Mouse (Mus musculus): Measurements from ENCODE around the gene Gm20661. TPM values are rescaled to one million over a fixed set of nuclear protein-coding genes. Genes with fewer than 3 reads are reported as not detected.

Gene Gm20661
- polyA plus RNA-seq, 1 experiment, result 5.5 TPM

DNA sequence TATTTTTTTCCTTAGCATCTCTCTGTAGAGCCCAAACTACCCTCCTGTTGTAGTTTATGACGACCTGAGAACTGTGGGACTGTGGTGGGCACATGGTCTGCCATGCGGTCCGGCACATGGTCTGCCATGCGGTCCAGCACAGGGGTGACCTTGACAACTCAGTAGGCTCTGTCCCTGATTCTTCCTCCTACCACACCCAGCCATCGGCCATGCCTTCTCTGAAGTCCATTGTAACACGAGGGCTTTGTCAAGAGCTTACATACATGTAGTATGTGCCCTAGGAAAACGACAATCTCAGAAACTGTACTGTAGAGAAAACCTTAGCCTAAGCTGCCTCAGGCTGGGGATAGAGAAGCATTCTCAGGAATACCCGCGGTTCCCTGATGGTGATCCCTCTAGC is 18.2 kb upstream of the Gm20661 start:
- WGBS, result 89% methylated on average over 9 of the region's 9 CpGs
- no peak for DNase-seq
- H3K4me3 ChIP-seq (replicated peaks; ENCODE audit: extremely low read depth, low read depth, low read length), result no peak overlapping the region
- H3K4me1 ChIP-seq (ENCODE audit: control insufficient read depth, insufficient read depth, low read length), result no peaks in the 10 kb centered on the region; the same call in 1 of the 2 replicates
- TF ChIP-seq CTCF (IDR thresholded peaks at IDR 0.05; ENCODE audit: insufficient read depth, low read length), result no peak
- TF ChIP-seq POLR2A (IDR thresholded peaks at IDR 0.05; ENCODE audit: borderline replicate concordance, extremely low read depth, low read depth, low read length), result no peak

DNA sequence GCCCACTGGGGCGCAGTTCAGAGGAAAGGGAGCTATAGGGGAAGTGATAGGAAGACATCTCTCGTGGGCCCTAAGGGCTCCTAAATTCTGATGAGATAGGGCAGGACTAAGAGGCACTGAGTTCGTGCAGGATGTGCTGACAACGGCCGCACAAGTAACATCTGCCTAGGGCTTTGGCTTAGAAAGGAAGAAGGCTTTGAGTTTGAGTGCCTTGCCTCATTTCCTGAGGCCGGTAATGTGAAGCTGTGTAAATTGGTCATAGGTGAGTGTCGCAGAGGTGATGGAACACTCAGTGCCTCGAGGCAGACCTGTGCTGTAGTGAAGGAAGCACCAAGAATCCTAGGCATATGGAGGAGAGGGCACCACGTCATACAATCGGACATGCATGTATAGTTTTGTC is 16.2 kb upstream of the Gm20661 start:
- no peaks in the 10 kb centered on the region; the same call in 1 of the 2 replicates for H3K4me1 ChIP-seq (ENCODE audit: control insufficient read depth, insufficient read depth, low read length)
- TF ChIP-seq POLR2A (IDR thresholded peaks at IDR 0.05; ENCODE audit: borderline replicate concordance, extremely low read depth, low read depth, low read length) (no peak), CTCF (IDR thresholded peaks at IDR 0.05; ENCODE audit: insufficient read depth, low read length) (no peak)
- H3K4me3 ChIP-seq (replicated peaks; ENCODE audit: extremely low read depth, low read depth, low read length), result no peak overlapping the region
- DNase-seq, result no peak
- WGBS, result 71% methylated on average over 10 of the region's 10 CpGs

DNA sequence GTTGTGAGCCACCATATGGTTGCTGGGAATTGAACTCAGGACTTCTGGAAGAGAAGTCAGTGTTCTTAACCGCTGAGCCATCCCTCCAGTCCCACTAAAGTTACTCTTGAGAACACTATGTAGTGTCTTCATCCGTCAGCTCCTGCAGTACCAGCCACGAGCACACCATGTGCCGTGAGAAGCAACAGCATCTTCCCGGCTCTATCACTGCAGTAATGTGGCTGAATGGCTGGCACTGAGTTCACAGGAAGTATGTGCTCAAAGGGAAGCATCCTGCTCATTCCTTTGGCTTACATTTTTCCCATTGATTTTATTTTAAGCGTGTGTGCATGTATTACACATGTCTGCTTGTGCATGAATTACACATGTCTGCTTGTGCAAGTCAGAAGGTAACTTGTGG is 15.4 kb upstream of the Gm20661 start:
- 50% methylated on average over 6 of the region's 6 CpGs for WGBS
- Histone ChIP-seq H3K4me3 (replicated peaks; ENCODE audit: extremely low read depth, low read depth, low read length) (no peak overlapping the region), H3K4me1 (ENCODE audit: control insufficient read depth, insufficient read depth, low read length) (no peaks in the 10 kb centered on the region; the same call in 1 of the 2 replicates)
- no peak for TF ChIP-seq CTCF (IDR thresholded peaks at IDR 0.05; ENCODE audit: insufficient read depth, low read length)
- no peak for TF ChIP-seq POLR2A (IDR thresholded peaks at IDR 0.05; ENCODE audit: borderline replicate concordance, extremely low read depth, low read depth, low read length)
- no peak for DNase-seq

DNA sequence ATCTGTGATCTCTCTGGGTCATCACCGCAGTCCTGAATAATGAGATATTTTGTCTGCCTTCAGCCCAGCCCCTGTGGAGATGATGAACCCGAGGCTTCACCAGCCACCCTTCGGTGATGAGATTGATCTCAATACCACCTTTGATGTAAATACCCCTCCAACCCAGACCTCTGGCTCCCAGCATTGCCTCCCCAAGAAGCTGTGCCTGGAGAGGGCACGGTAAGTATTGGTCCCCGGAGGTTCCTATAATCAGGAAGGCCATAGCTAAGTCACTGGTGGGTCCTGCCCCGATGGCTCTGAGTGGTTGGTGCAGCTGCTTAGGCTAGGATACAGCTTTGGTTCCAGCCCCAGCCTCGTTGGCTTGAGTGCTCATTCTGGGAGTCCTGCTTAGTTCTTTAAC is 14.3 kb upstream of the Gm20661 start:
- WGBS, result 90% methylated on average over 7 of the region's 7 CpGs
- no peak overlapping the region for H3K4me3 ChIP-seq (replicated peaks; ENCODE audit: extremely low read depth, low read depth, low read length)
- DNase-seq, result no peak
- no peaks in the 10 kb centered on the region; the same call in 1 of the 2 replicates for H3K4me1 ChIP-seq (ENCODE audit: control insufficient read depth, insufficient read depth, low read length)
- no peak for TF ChIP-seq POLR2A (IDR thresholded peaks at IDR 0.05; ENCODE audit: borderline replicate concordance, extremely low read depth, low read depth, low read length)
- TF ChIP-seq CTCF (IDR thresholded peaks at IDR 0.05; ENCODE audit: insufficient read depth, low read length), result no peak

DNA sequence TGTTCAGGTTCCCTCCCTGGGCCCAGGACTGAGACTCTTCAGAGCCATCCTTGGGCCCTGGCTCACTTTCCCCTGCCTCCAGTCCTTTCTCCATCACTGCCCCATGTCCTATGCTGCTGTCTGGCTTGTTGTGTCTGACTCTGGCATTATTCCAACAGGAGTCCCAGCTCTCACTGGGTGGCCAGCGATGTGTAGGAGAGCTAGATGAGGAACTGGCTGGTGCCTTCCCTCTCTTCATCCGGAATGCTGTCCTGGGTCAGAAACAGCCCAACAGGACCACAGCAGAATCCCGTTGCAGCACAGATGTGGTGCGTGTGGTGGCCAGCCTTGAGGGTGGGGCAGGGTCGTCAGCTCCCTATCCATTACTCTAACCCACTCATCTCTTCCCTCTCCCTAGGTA is 12.5 kb upstream of the Gm20661 start:
- no peak for TF ChIP-seq CTCF (IDR thresholded peaks at IDR 0.05; ENCODE audit: insufficient read depth, low read length)
- no peak for TF ChIP-seq POLR2A (IDR thresholded peaks at IDR 0.05; ENCODE audit: borderline replicate concordance, extremely low read depth, low read depth, low read length)
- Histone ChIP-seq H3K4me1 (ENCODE audit: control insufficient read depth, insufficient read depth, low read length) (peaks cover 3% of the 10 kb centered on the region; the same call in 1 of the 2 replicates), H3K4me3 (replicated peaks; ENCODE audit: extremely low read depth, low read depth, low read length) (no peak overlapping the region)
- 84% methylated on average over 5 of the region's 5 CpGs for WGBS
- DNase-seq, result no peak

DNA sequence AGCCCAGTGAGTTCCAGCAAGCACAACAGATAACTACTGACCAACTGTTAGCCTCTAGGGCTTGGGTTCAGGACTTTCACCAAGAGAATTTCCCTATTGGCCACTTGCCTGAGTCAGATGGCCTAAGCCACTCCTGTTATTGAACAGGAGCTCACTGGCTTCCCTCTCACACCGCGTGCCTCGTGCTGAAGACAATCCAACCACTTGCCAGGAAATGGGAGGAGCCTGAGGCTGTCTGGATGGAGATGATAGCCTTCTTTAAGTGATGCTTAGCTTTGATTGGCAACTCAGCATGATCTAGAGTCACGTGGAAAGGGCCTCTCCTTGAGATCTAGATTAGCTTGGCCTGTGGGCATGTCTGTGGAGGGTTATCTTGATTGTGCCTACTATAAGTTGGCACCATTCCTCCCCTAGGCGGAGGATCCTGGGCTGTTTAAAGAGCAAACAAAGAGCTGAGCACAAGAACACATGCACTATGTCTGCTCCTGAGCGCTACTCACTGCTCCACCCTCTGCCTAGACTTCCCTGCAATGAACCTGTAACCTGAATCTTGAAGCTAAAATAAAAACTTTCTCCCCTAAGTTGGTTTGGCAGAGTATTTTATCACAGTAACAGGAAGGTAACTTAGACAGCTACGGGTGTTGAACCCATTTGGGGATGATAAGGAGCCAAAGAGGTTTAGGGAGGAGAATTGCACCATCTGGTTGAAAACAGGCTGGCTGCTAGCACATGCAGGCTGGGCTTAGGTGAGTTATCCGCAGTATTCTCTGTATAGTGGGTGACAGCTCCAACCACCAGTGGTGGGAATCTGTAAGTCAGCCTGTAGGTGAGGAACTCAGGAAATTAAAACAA is 10.9 kb upstream of the Gm20661 start:
- no peak overlapping the region for H3K4me3 ChIP-seq (replicated peaks; ENCODE audit: extremely low read depth, low read depth, low read length)
- DNase-seq, result no peak
- TF ChIP-seq POLR2A (IDR thresholded peaks at IDR 0.05; ENCODE audit: borderline replicate concordance, extremely low read depth, low read depth, low read length) (no peak), CTCF (IDR thresholded peaks at IDR 0.05; ENCODE audit: insufficient read depth, low read length) (no peak)
- H3K4me1 ChIP-seq (ENCODE audit: control insufficient read depth, insufficient read depth, low read length), result peaks cover 13% of the 10 kb centered on the region
- WGBS, result 44% methylated on average over 8 of the region's 8 CpGs

DNA sequence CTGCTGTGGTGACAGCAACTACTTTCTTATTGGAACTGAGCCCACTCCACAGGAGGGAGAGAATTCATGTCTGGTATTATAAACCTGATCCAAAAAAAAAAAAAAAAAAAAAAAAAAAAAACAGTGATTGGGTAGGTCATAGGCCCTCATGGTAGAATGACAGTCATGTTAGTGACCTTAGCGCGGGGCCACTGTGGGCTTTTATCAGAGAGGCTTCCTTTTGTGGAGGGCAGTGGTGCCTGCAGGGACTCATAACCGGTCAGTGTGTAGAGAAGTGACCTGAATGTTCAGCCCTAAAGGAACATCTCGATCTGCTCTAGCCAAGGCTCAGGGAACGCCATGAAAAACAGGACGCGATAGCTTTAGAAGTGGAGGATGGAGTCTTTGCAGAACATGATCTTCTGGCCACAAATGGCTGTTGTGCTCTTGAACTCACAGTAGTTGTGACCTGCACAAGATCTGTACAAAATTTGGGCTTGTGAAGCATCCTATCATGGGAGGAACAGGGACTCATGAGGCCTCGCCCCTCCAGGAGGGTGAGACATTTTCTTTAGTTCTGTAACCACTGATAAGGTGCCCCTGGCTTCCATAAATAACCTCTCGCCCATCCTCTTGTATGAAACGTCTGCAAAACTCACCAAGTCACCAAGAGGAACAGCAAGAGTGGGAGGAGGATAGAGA is 8.2 kb upstream of the Gm20661 start:
- Histone ChIP-seq H3K4me1 (ENCODE audit: control insufficient read depth, insufficient read depth, low read length) (peaks cover 16% of the 10 kb centered on the region), H3K4me3 (replicated peaks; ENCODE audit: extremely low read depth, low read depth, low read length) (no peak overlapping the region)
- WGBS, result 71% methylated on average over 10 of the region's 10 CpGs
- no peak for DNase-seq
- TF ChIP-seq CTCF (IDR thresholded peaks at IDR 0.05; ENCODE audit: insufficient read depth, low read length) (no peak), POLR2A (IDR thresholded peaks at IDR 0.05; ENCODE audit: borderline replicate concordance, extremely low read depth, low read depth, low read length) (no peak)

DNA sequence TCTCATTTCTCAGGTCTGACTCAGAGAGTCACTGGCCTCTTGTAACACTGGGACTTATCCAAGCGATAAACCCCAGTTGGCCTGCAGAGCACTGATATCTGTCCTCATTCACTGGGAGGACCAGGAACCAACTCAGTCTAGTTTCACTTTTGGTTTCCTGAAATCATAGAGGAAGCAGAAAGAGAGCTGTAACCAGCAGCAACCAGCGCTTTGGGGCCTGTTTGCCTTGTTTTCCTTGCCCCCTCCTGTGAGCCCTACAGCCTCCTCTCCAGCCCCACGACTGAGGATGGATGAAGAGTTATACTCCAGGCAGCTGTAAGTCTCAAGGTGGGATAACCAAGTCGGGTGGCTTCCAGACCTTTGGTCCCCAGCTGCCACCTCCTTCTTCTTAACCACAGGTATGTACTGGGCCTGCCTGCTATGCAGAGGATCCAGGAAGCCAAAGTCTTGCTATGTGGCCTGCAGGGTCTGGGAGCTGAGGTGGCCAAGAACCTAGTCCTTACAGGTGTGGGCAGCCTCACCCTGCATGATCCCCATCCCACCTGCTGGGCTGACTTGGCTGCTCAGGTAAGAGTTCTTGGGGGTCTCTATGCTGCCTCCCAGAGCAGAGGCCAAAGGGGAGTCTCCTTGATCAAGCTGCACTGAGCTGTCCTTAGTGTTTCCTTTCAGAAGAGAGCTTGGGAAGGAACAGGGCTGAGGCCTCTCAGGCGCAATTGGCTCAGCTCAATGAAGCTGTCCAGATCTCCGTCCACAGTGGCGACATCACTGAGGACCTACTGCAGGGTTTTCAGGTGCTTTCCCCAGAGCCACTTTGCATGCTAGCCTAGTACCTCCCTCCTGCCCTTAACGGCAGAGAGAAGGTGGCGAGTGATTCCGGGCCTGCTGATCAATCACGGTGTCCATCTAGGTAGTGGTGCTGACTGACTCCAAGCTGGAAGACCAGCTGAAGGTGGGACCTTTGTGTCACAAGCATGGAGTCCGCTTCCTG is 7.2 kb upstream of the Gm20661 start, which contains the start of gene Uba7:
Uba7 (plus strand) TSS at position 107 of the 988 bp plus-strand sequence.
- DNase-seq, result peak; percentile 58
- Histone ChIP-seq H3K4me3 (replicated peaks; ENCODE audit: extremely low read depth, low read depth, low read length) (peak within 1 kb of the TSS; percentile 89), H3K4me1 (ENCODE audit: control insufficient read depth, insufficient read depth, low read length) (peaks cover 16% of the 10 kb centered on the region)
- TF ChIP-seq CTCF (IDR thresholded peaks at IDR 0.05; ENCODE audit: insufficient read depth, low read length) (no peak), POLR2A (IDR thresholded peaks at IDR 0.05; ENCODE audit: borderline replicate concordance, extremely low read depth, low read depth, low read length) (peak; percentile 19; the same call in 1 of the 2 replicates)
- 45% methylated on average over 12 of the region's 12 CpGs for WGBS

DNA sequence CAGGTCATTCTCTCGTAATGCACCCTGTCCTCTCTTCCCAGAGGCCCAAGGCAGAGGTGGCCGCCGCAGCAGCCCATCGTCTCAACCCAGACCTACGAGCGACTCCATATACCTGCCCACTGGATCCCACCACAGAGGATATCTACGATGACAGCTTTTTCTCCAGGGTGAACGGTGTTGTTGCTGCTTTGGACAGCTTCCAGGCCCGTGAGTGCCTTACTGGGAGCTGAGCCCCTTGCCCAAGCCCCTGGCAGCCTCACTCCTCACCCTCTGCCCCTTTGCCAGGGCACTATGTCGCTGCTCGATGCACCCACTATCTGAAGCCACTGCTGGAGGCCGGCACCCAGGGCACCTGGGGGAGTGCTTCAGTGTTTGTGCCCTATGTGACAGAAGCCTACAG is 4.0 kb upstream of the Gm20661 start:
- no peak for DNase-seq
- TF ChIP-seq POLR2A (IDR thresholded peaks at IDR 0.05; ENCODE audit: borderline replicate concordance, extremely low read depth, low read depth, low read length) (no peak), CTCF (IDR thresholded peaks at IDR 0.05; ENCODE audit: insufficient read depth, low read length) (no peak)
- 90% methylated on average over 12 of the region's 12 CpGs for WGBS
- Histone ChIP-seq H3K4me1 (ENCODE audit: control insufficient read depth, insufficient read depth, low read length) (peaks cover 39% of the 10 kb centered on the region), H3K4me3 (replicated peaks; ENCODE audit: extremely low read depth, low read depth, low read length) (no peak overlapping the region)
